Mouse (Mus musculus): ENCODE measurements around the gene Ccdc85c. TPM values are rescaled to one million over a fixed set of nuclear protein-coding genes. Genes with fewer than 3 reads are reported as not detected.
A peak's percentile ranks its signal among the peaks of the same experiment; 100 is the strongest.

The Ccdc85c gene
- polyA plus RNA-seq, 1 experiment, result 3.4 TPM

- H3K4me3 ChIP-seq (ENCODE audit: extremely low read depth, insufficient read depth, insufficient read length), result no peak overlapping the region
- TF ChIP-seq POLR2A (IDR thresholded peaks at IDR 0.05; ENCODE audit: low read depth, low read length) (no peak), CTCF (IDR thresholded peaks at IDR 0.05; ENCODE audit: extremely low read depth, insufficient read depth, insufficient read length, insufficient replicate concordance) (no peak)
- no peaks in the 10 kb centered on the region for H3K36me3 ChIP-seq (ENCODE audit: control insufficient read depth, insufficient read depth, low read length)
- H3K27ac ChIP-seq (ENCODE audit: insufficient read depth, low read length), result no peak overlapping the region
- no peak for DNase-seq (ENCODE audit: low read depth in 1 of 2, low spot score in 2 of 2)
- H3K27me3 ChIP-seq (ENCODE audit: control insufficient read depth, insufficient read depth, low read length), result no peaks in the 10 kb centered on the region; the same call in 1 of the 2 replicates
- H3K4me1 ChIP-seq (ENCODE audit: control insufficient read depth, insufficient read depth, insufficient read length), result no peaks in the 10 kb centered on the region
- WGBS, result 84% methylated on average over 6 of the region's 6 CpGs
Measured at GRCm38 (mm10) chr12:108301006-108301405, 25.8 kb upstream of the Ccdc85c start.

- no peaks in the 10 kb centered on the region for H3K27me3 ChIP-seq (ENCODE audit: control insufficient read depth, insufficient read depth, low read length)
- no peak for DNase-seq (ENCODE audit: low read depth in 1 of 2, low spot score in 2 of 2)
- no peak overlapping the region for H3K4me3 ChIP-seq (ENCODE audit: extremely low read depth, insufficient read depth, insufficient read length)
- H3K36me3 ChIP-seq (ENCODE audit: control insufficient read depth, insufficient read depth, low read length), result no peaks in the 10 kb centered on the region
- H3K4me1 ChIP-seq (ENCODE audit: control insufficient read depth, insufficient read depth, insufficient read length), result no peaks in the 10 kb centered on the region
- no peak for TF ChIP-seq CTCF (IDR thresholded peaks at IDR 0.05; ENCODE audit: extremely low read depth, insufficient read depth, insufficient read length, insufficient replicate concordance)
- no peak overlapping the region for H3K27ac ChIP-seq (ENCODE audit: insufficient read depth, low read length)
- 77% methylated on average over 6 of the region's 6 CpGs for WGBS
Measured at GRCm38 (mm10) chr12:108297033-108297432, 21.8 kb upstream of the Ccdc85c start.

GRCm38 (mm10) chr12:108294620-108295019 lies 19.4 kb upstream of the Ccdc85c start:
- TF ChIP-seq POLR2A (IDR thresholded peaks at IDR 0.05; ENCODE audit: low read depth, low read length), result no peak
- no peak for TF ChIP-seq CTCF (IDR thresholded peaks at IDR 0.05; ENCODE audit: extremely low read depth, insufficient read depth, insufficient read length, insufficient replicate concordance)
- WGBS, result 79% methylated on average over 3 of the region's 3 CpGs
- H3K27ac ChIP-seq (ENCODE audit: insufficient read depth, low read length), result no peak overlapping the region
- H3K27me3 ChIP-seq (ENCODE audit: control insufficient read depth, insufficient read depth, low read length), result no peaks in the 10 kb centered on the region
- no peak for DNase-seq (ENCODE audit: low read depth in 1 of 2, low spot score in 2 of 2)
- no peaks in the 10 kb centered on the region for H3K4me1 ChIP-seq (ENCODE audit: control insufficient read depth, insufficient read depth, insufficient read length)
- no peak overlapping the region for H3K4me3 ChIP-seq (ENCODE audit: extremely low read depth, insufficient read depth, insufficient read length)
- no peaks in the 10 kb centered on the region for H3K36me3 ChIP-seq (ENCODE audit: control insufficient read depth, insufficient read depth, low read length)

DNA sequence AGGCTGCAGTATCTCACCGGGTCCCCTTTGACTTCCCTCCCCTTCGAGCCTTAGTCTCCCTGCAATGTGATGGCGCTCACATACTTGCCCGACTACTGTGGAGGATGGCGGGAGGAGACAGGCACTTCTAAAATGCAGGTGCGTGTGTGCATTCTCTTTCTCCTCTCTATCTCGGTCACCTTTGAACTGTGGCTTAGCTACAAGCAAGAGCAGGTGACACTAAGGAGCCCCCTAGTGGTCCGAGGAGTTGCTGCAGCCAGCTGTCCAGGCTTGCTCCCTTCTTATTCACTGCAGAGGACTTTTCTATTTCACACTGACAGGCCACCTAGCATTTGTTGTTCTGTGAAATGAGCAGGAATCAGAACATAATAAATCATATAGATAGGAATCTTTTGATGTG lies 17.7 kb upstream of the Ccdc85c start:
- H3K4me3 ChIP-seq (ENCODE audit: extremely low read depth, insufficient read depth, insufficient read length), result no peak overlapping the region
- 4% methylated on average over 8 of the region's 8 CpGs for WGBS
- no peaks in the 10 kb centered on the region for H3K27me3 ChIP-seq (ENCODE audit: control insufficient read depth, insufficient read depth, low read length)
- no peak for TF ChIP-seq POLR2A (IDR thresholded peaks at IDR 0.05; ENCODE audit: low read depth, low read length)
- TF ChIP-seq CTCF (IDR thresholded peaks at IDR 0.05; ENCODE audit: extremely low read depth, insufficient read depth, insufficient read length, insufficient replicate concordance), result peak; percentile 82; the same call in 1 of the 2 replicates
- DNase-seq (ENCODE audit: low read depth in 1 of 2, low spot score in 2 of 2), result peak in 1 of 2 experiments; percentile 49
- H3K27ac ChIP-seq (ENCODE audit: insufficient read depth, low read length), result no peak overlapping the region
- no peaks in the 10 kb centered on the region for H3K36me3 ChIP-seq (ENCODE audit: control insufficient read depth, insufficient read depth, low read length)
- no peaks in the 10 kb centered on the region for H3K4me1 ChIP-seq (ENCODE audit: control insufficient read depth, insufficient read depth, insufficient read length)

GRCm38 (mm10) chr12:108292419-108292818 lies 17.2 kb upstream of the Ccdc85c start:
- no peak overlapping the region for H3K4me3 ChIP-seq (ENCODE audit: extremely low read depth, insufficient read depth, insufficient read length)
- WGBS, result 44% methylated on average over 9 of the region's 9 CpGs
- no peak for DNase-seq (ENCODE audit: low read depth in 1 of 2, low spot score in 2 of 2)
- no peak overlapping the region for H3K27ac ChIP-seq (ENCODE audit: insufficient read depth, low read length)
- H3K27me3 ChIP-seq (ENCODE audit: control insufficient read depth, insufficient read depth, low read length), result no peaks in the 10 kb centered on the region
- TF ChIP-seq POLR2A (IDR thresholded peaks at IDR 0.05; ENCODE audit: low read depth, low read length), result no peak
- no peak for TF ChIP-seq CTCF (IDR thresholded peaks at IDR 0.05; ENCODE audit: extremely low read depth, insufficient read depth, insufficient read length, insufficient replicate concordance)
- no peaks in the 10 kb centered on the region for H3K36me3 ChIP-seq (ENCODE audit: control insufficient read depth, insufficient read depth, low read length)
- H3K4me1 ChIP-seq (ENCODE audit: control insufficient read depth, insufficient read depth, insufficient read length), result no peaks in the 10 kb centered on the region

DNA sequence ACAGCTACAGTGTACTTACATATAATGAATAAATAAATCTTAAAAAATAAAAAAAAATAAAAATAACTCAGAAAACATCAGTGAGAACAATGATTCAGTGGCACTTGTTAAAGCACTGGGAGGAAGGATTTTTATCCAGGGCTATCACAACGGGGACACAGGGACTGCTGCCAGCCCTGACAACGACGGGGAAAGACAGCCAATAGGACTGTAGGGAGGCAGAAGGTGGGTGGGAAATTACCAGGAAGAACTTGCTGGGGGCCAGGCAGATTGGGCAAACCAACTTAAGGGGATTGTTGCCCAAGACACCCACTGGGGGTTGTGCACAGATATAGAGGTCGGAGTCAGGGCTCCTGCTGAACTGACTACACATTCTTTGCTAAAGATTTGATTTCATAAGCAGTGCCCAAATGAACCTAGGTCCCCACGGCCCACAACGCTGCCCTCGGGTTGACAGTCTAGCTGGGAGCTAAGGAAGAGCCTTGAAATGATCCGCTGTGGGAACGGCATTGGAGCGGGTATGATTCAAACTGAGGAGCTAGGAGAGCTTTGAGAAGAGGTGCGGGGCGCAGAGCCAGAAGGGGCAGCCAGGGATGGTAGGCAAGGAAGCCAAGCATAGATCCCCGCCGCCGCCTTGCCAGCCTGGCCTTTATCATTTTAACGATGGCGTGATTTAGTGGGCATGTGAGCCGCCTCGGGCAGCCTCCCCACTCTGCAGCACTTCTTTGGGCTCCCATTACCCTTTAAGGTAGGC lies 13.1 kb upstream of the Ccdc85c start:
- WGBS, result 89% methylated on average over 19 of the region's 19 CpGs
- no peak overlapping the region for H3K4me3 ChIP-seq (ENCODE audit: extremely low read depth, insufficient read depth, insufficient read length)
- no peak for DNase-seq (ENCODE audit: low read depth in 1 of 2, low spot score in 2 of 2)
- no peaks in the 10 kb centered on the region for H3K27me3 ChIP-seq (ENCODE audit: control insufficient read depth, insufficient read depth, low read length)
- no peak for TF ChIP-seq POLR2A (IDR thresholded peaks at IDR 0.05; ENCODE audit: low read depth, low read length)
- TF ChIP-seq CTCF (IDR thresholded peaks at IDR 0.05; ENCODE audit: extremely low read depth, insufficient read depth, insufficient read length, insufficient replicate concordance), result no peak
- H3K4me1 ChIP-seq (ENCODE audit: control insufficient read depth, insufficient read depth, insufficient read length), result no peaks in the 10 kb centered on the region
- no peak overlapping the region for H3K27ac ChIP-seq (ENCODE audit: insufficient read depth, low read length)
- H3K36me3 ChIP-seq (ENCODE audit: control insufficient read depth, insufficient read depth, low read length), result no peaks in the 10 kb centered on the region

- no peak for DNase-seq (ENCODE audit: low read depth in 1 of 2, low spot score in 2 of 2)
- TF ChIP-seq CTCF (IDR thresholded peaks at IDR 0.05; ENCODE audit: extremely low read depth, insufficient read depth, insufficient read length, insufficient replicate concordance) (no peak), POLR2A (IDR thresholded peaks at IDR 0.05; ENCODE audit: low read depth, low read length) (no peak)
- H3K27me3 ChIP-seq (ENCODE audit: control insufficient read depth, insufficient read depth, low read length), result no peaks in the 10 kb centered on the region
- no peaks in the 10 kb centered on the region for H3K36me3 ChIP-seq (ENCODE audit: control insufficient read depth, insufficient read depth, low read length)
- H3K4me3 ChIP-seq (ENCODE audit: extremely low read depth, insufficient read depth, insufficient read length), result no peak overlapping the region
- WGBS, result 89% methylated on average over 8 of the region's 8 CpGs
- no peak overlapping the region for H3K27ac ChIP-seq (ENCODE audit: insufficient read depth, low read length)
- H3K4me1 ChIP-seq (ENCODE audit: control insufficient read depth, insufficient read depth, insufficient read length), result no peaks in the 10 kb centered on the region
Measured at GRCm38 (mm10) chr12:108287011-108287410, 11.8 kb upstream of the Ccdc85c start.
